Mouse (Mus musculus) limb, embryonic 12.5 days (tissue): Measurements from ENCODE around the gene Kmt5c. TPM values are rescaled to one million over a fixed set of nuclear protein-coding genes. Genes with fewer than 3 reads are reported as not detected.

Source experiments
- ATAC-seq: fragments of 200-750 bp; cut with Nextera tagmentation; 2 replicates; pipeline ENCODE4 v1.8.0; 2017; ENCODE audit warnings: low read depth, moderate TSS enrichment; ENCODE audit not compliant: insufficient number of reproducible peaks, insufficient read depth, low FRiP score, low TSS enrichment
- H3K27ac ChIP-seq: fragments of 300-500 bp; sonication (generic); 2 replicates; pipeline ENCODE4 v1.5.1; 2016; ENCODE audit warnings: mild to moderate bottlenecking, moderate library complexity
- H3K27me3 ChIP-seq: fragments of 300-500 bp; sonication (generic); 2 replicates; pipeline ENCODE4 v1.6.1; 2016; ENCODE audit warnings: mild to moderate bottlenecking, moderate library complexity
- H3K36me3 ChIP-seq: fragments of 300-500 bp; sonication (generic); 2 replicates; pipeline ENCODE4 v1.6.1; 2016; ENCODE audit warnings: mild to moderate bottlenecking, moderate library complexity
- H3K4me1 ChIP-seq: fragments of 300-500 bp; sonication (generic); replicated peaks from 2 replicates; pipeline ENCODE4 v1.6.1; 2016
- H3K4me2 ChIP-seq: fragments of 300-500 bp; sonication (generic); 2 replicates; pipeline ENCODE4 v1.6.1; 2016; ENCODE audit warnings: mild to moderate bottlenecking, moderate library complexity
- H3K4me3 ChIP-seq: fragments of 300-500 bp; sonication (generic); replicated peaks from 2 replicates; pipeline ENCODE4 v1.5.1; 2016; ENCODE audit warnings: mild to moderate bottlenecking
- H3K9ac ChIP-seq: fragments of 300-500 bp; sonication (generic); replicated peaks from 2 replicates; pipeline ENCODE4 v1.6.1; 2016; ENCODE audit warnings: mild to moderate bottlenecking, moderate library complexity
- H3K9me3 ChIP-seq: fragments of 300-500 bp; sonication (generic); 2 replicates; pipeline ENCODE4 v1.6.1; 2016; ENCODE audit warnings: mild to moderate bottlenecking, moderate library complexity
- WGBS: fragments of 180-500 bp; shearing (Covaris S2); methylation state at CpG from one replicate; pipeline ENCODE4 v1.1.7; 2016; 5-methylcytosine and 5-hydroxymethylcytosine counted together
- polyA plus RNA-seq: library from polyadenylated mRNA; unstranded; fragments of >200 nt; fragmentation: Nextera tagmentation; extraction: Ambion mirVana; gene quantifications from 2 replicates; pipeline ENCODE4 v1.2.1, GENCODE M21; 2016

Gene Kmt5c
- polyA plus RNA-seq, 1 experiment from 2014 or later = 67.3 TPM

GRCm38 (mm10) chr7:4724359-4724758, 15.6 kb upstream of the Kmt5c start:
- H3K27ac ChIP-seq = no peak overlapping the region
- 69% methylated on average over 3 of the region's 3 CpGs for WGBS

GRCm38 (mm10) chr7:4725169-4725568, 14.7 kb upstream of the Kmt5c start, which contains the start of gene Tmem150b:
Gene Tmem150b, minus strand, starts transcription at chr7:4725249.
- Histone ChIP-seq H3K9ac (peak within 1 kb of the TSS; percentile 42; the same call in 1 of the 2 replicates), H3K4me3 (no peak within 1 kb of the TSS), H3K4me1 (no peaks in the 10 kb centered on the region), H3K27ac (no peak within 1 kb of the TSS), H3K27me3 (no peaks in the 10 kb centered on the region), H3K9me3 (peaks cover 3% of the 10 kb centered on the region; the same call in 1 of the 2 replicates), H3K4me2 (peak within 1 kb of the TSS; percentile 51; the same call in 1 of the 2 replicates), H3K36me3 (no peaks in the 10 kb centered on the region)
- no peak for ATAC-seq
- WGBS = 81% methylated on average over 7 of the region's 7 CpGs

More at GRCm38 (mm10) chr7:4724359-4724758, 15.6 kb upstream of the Kmt5c start:
- no peaks in the 10 kb centered on the region for H3K27me3 ChIP-seq
- ATAC-seq = no peak
- no peaks in the 10 kb centered on the region for H3K4me1 ChIP-seq
- no peak overlapping the region for H3K4me3 ChIP-seq
- no peaks in the 10 kb centered on the region for H3K36me3 ChIP-seq
- no peak overlapping the region for H3K4me2 ChIP-seq
- H3K9ac ChIP-seq = no peak overlapping the region
- no peaks in the 10 kb centered on the region for H3K9me3 ChIP-seq

- Histone ChIP-seq H3K27ac (no peak overlapping the region), H3K9me3 (peaks cover 3% of the 10 kb centered on the region; the same call in 1 of the 2 replicates), H3K4me2 (no peak overlapping the region), H3K4me1 (no peaks in the 10 kb centered on the region), H3K4me3 (no peak overlapping the region), H3K9ac (no peak overlapping the region), H3K36me3 (no peaks in the 10 kb centered on the region), H3K27me3 (no peaks in the 10 kb centered on the region)
- 82% methylated on average over 5 of the region's 5 CpGs for WGBS
- no peak for ATAC-seq
Measured at GRCm38 (mm10) chr7:4731090-4731489, 8.8 kb upstream of the Kmt5c start.

- 65% methylated on average over 6 of the region's 6 CpGs for WGBS
- no peak overlapping the region for H3K4me3 ChIP-seq
- no peak for ATAC-seq
- no peak overlapping the region for H3K27ac ChIP-seq
- no peak overlapping the region for H3K9ac ChIP-seq
- no peak overlapping the region for H3K4me2 ChIP-seq
- H3K9me3 ChIP-seq = peaks cover 3% of the 10 kb centered on the region; the same call in 1 of the 2 replicates
- H3K4me1 ChIP-seq = no peaks in the 10 kb centered on the region
- H3K27me3 ChIP-seq = no peaks in the 10 kb centered on the region
- H3K36me3 ChIP-seq = no peaks in the 10 kb centered on the region
Measured at GRCm38 (mm10) chr7:4732968-4733392, 6.9 kb upstream of the Kmt5c start.

GRCm38 (mm10) chr7:4739041-4739543, 823 bp upstream of the Kmt5c start:
- Histone ChIP-seq H3K4me3 (peak overlapping the region; percentile 37), H3K9ac (peak overlapping the region; percentile 40; the same call in 1 of the 2 replicates), H3K9me3 (no peaks in the 10 kb centered on the region), H3K4me1 (peaks cover 21% of the 10 kb centered on the region), H3K4me2 (peak overlapping the region; percentile 61), H3K36me3 (peaks cover 23% of the 10 kb centered on the region), H3K27me3 (no peaks in the 10 kb centered on the region), H3K27ac (peak overlapping the region; percentile 79)
- 54% methylated on average over 10 of the region's 10 CpGs for WGBS
- no peak for ATAC-seq

GRCm38 (mm10) chr7:4740309-4740727, 403 bp downstream of the Kmt5c start:
- H3K4me3 ChIP-seq = peak overlapping the region; percentile 72
- peak overlapping the region; percentile 89 for H3K4me2 ChIP-seq
- H3K27ac ChIP-seq = peak overlapping the region; percentile 91
- under 1% methylated on average over 14 of the region's 14 CpGs for WGBS
- H3K27me3 ChIP-seq = no peaks in the 10 kb centered on the region
- peaks cover 21% of the 10 kb centered on the region for H3K4me1 ChIP-seq
- no peak; the same call in 1 of the 2 replicates for ATAC-seq
- peak overlapping the region; percentile 87 for H3K9ac ChIP-seq
- H3K9me3 ChIP-seq = no peaks in the 10 kb centered on the region
- H3K36me3 ChIP-seq = peaks cover 33% of the 10 kb centered on the region

- peak overlapping the region; percentile 91 for H3K27ac ChIP-seq
- peak overlapping the region; percentile 89 for H3K4me2 ChIP-seq
- peak overlapping the region; percentile 87 for H3K9ac ChIP-seq
- 7% methylated on average over 4 of the region's 4 CpGs for WGBS
- peak overlapping the region; percentile 72 for H3K4me3 ChIP-seq
- H3K36me3 ChIP-seq = peaks cover 41% of the 10 kb centered on the region
- ATAC-seq = no peak
- H3K9me3 ChIP-seq = no peaks in the 10 kb centered on the region
- peaks cover 21% of the 10 kb centered on the region for H3K4me1 ChIP-seq
- H3K27me3 ChIP-seq = no peaks in the 10 kb centered on the region
Measured at GRCm38 (mm10) chr7:4741151-4741550, 1.2 kb downstream of the Kmt5c start.

GRCm38 (mm10) chr7:4741672-4742481, 2.0 kb downstream of the Kmt5c start:
- H3K4me2 ChIP-seq = peak overlapping the region; percentile 89
- 86% methylated on average over 21 of the region's 21 CpGs for WGBS
- H3K27ac ChIP-seq = 0 out of 2 replicates have a peak overlapping the region, but pooled peaks have one; percentile 91
- H3K27me3 ChIP-seq = no peaks in the 10 kb centered on the region
- peaks cover 48% of the 10 kb centered on the region for H3K36me3 ChIP-seq
- no peak for ATAC-seq
- H3K9me3 ChIP-seq = no peaks in the 10 kb centered on the region
- H3K4me1 ChIP-seq = peaks cover 21% of the 10 kb centered on the region
- peak overlapping the region; percentile 87 for H3K9ac ChIP-seq
- peak overlapping the region; percentile 72 for H3K4me3 ChIP-seq

GRCm38 (mm10) chr7:4742482-4742819, 2.5 kb downstream of the Kmt5c start:
- Histone ChIP-seq H3K27ac (no peak overlapping the region), H3K4me3 (no peak overlapping the region), H3K9me3 (no peaks in the 10 kb centered on the region), H3K9ac (peak overlapping the region; percentile 32; the same call in 1 of the 2 replicates), H3K36me3 (peaks cover 51% of the 10 kb centered on the region), H3K4me2 (no peak overlapping the region), H3K27me3 (no peaks in the 10 kb centered on the region), H3K4me1 (peaks cover 21% of the 10 kb centered on the region)
- no peak for ATAC-seq
- 90% methylated on average over 6 of the region's 6 CpGs for WGBS

- Histone ChIP-seq H3K4me1 (peaks cover 21% of the 10 kb centered on the region), H3K9me3 (no peaks in the 10 kb centered on the region), H3K4me3 (no peak overlapping the region), H3K9ac (no peak overlapping the region), H3K36me3 (peaks cover 51% of the 10 kb centered on the region), H3K27ac (no peak overlapping the region), H3K27me3 (no peaks in the 10 kb centered on the region), H3K4me2 (no peak overlapping the region)
- no peak for ATAC-seq
- WGBS = 61% methylated on average over 2 of the region's 2 CpGs
Measured at GRCm38 (mm10) chr7:4743354-4743753, 3.4 kb downstream of the Kmt5c start.

GRCm38 (mm10) chr7:4744886-4745285, 5.0 kb downstream of the Kmt5c start:
- no peaks in the 10 kb centered on the region for H3K9me3 ChIP-seq
- no peak overlapping the region for H3K4me3 ChIP-seq
- no peak for ATAC-seq
- H3K27me3 ChIP-seq = no peaks in the 10 kb centered on the region
- peaks cover 16% of the 10 kb centered on the region for H3K4me1 ChIP-seq
- H3K36me3 ChIP-seq = peaks cover 55% of the 10 kb centered on the region
- no peak overlapping the region for H3K4me2 ChIP-seq
- 98% methylated on average over 6 of the region's 6 CpGs for WGBS
- no peak overlapping the region for H3K9ac ChIP-seq
- no peak overlapping the region for H3K27ac ChIP-seq
